Mouse (Mus musculus) bone marrow macrophage, adult 2 months (primary cell): ENCODE measurements at regions not wholly inside any gene's neighbourhood (a gene's known extent, or its start where the extent isn't known, plus 50 kb on each side); places are given as distances from the start of the nearest gene placed in this dataset.
A peak's percentile ranks its signal among the peaks of the same experiment; 100 is the strongest.

Experiments used
- CTCF ChIP-seq: IDR thresholded peaks from 2 replicates; pipeline ENCODE4 v1.5.1; 2012; ENCODE audit warnings: low read depth, mild to moderate bottlenecking, low read length, moderate library complexity
- POLR2A ChIP-seq: IDR thresholded peaks from 2 replicates; pipeline ENCODE4 v1.6.1; 2012; ENCODE audit warnings: mild to moderate bottlenecking, low read depth, low read length, borderline replicate concordance

DNA sequence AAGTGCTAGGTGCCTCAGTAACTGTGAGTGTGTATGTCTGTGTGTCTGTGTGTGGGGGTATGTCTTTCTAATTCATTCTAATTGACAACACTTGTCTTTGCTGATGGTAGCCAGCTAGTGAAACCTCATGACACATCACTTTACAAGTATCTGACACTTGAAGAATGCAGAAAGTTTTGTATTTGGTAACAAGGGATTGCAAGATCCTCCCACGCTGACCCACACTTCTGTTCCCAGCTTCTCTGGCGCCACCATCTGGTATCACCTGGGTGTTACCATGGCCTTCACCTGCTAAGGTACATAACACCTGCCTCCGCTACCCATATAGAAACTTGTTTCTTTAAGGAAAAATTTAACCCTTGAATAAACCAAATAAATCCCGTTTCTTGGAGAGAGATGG, 95.8 kb upstream of the Serbp1 start:
- peak; percentile 67; the same call in 1 of the 2 replicates for TF ChIP-seq CTCF
- no peak for TF ChIP-seq POLR2A
